Mouse (Mus musculus) megakaryocyte, embryonic 14.5 days (primary cell): ENCODE data around the gene Hspa5.

Source experiments
- FLI1 ChIP-seq: IDR thresholded peaks from 2 replicates; pipeline ENCODE4 v1.6.1; 2012; ENCODE audit warnings: low read length, inconsistent platforms, mixed read lengths
- GATA1 ChIP-seq: IDR thresholded peaks from 3 replicates; pipeline ENCODE4 v1.6.1; 2012; ENCODE audit warnings: mixed read lengths, low read length, inconsistent platforms, borderline replicate concordance

DNA sequence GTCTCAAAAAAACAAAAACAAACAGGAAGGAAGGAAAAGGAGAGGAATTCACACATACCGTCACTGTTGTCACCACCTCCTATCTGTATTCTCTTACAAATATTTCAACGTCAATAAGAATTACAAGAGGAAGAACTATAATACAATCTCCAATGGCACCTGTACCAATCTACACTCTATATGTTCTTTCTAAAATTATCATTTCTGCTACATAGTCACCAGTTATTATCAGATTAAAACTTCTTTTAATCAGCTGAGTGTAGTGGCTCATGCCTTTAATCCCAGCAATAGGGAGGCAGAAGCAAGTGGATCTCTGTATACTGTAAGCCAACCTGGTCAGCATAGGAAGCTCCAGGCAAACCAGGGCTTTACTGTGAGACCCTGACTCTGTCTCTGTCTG lies 21.5 kb upstream of the Hspa5 start:
- TF ChIP-seq GATA1 (no peak), FLI1 (no peak)
